ENCODE assay signal across 23 mouse cellular contexts in the genomic region with DNA sequence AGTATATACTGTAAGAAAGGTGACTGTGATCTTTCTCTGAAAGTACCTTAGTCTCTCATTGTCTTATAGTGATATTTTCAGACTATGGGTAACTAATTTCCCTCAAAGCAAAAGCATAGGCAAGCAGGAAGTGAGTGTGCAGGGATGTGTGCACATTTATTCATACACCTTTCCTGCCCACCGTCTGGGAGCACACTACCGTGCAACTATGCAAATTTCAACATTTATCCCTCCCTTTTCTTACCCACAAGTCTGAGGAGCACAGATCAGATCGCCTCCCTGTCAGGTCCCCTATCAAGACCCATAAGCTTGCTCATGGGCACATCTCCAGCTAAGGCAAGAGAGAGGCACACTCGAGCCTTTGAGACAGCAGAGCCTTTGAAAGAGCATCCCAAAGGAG. TPM values are rescaled to one million over a fixed set of nuclear protein-coding genes. Genes with fewer than 3 reads are reported as not detected.
DNase-seq lines count a peak whose midpoint lies in the region; ATAC-seq lines count a peak whose summit lies in the region.
"Had no signal": no experiment of that assay in that cellular context is flagged by ENCODE, and none has a peak within 500 bp of the region (broad histone marks: within the 10 kb centered on the region; RNA-seq: fewer than 3 reads in every experiment).

No protein-coding gene starts in this region.

- intact Hi-C loops in heart, postnatal 25 days (cut with DNase I): no loop called here

- peak; percentile 81 for DNase-seq in heart, adult 11 months
- no peak for DNase-seq in heart, postnatal 25 days (ENCODE audit: low spot score)
- peak; percentile 32 for DNase-seq in thymus, postnatal 14 days
- DNase-seq in thymus, adult 18-20 months: no peak
- DNase-seq in splenic B cell, adult 2 months (ENCODE audit: low read depth, low spot score): peak; percentile 80
- DNase-seq in ovary, adult 18-20 months (ENCODE audit: low spot score): no peak
- DNase-seq in testis, postnatal 14 days (ENCODE audit: low spot score): no peak
- DNase-seq: adrenal gland, postnatal 36 days; cerebellum, adult 11 months; cerebellum, adult 9-11 months; kidney, adult 8-10 months; kidney, postnatal 14 days; liver, postnatal 0 days; lung, postnatal 10 days; retina, postnatal 1 day; right cerebral cortex, postnatal 25 days had no signal

- H3K27me3 ChIP-seq in splenic B cell, adult 2 months (ENCODE audit: control insufficient read depth, insufficient read depth, low read length, poor library complexity, severe bottlenecking): no peaks in the 10 kb centered on the region
- H3K27me3 ChIP-seq: embryonic facial prominence, embryonic 15.5 days; hindbrain, embryonic 15.5 days; intestine, embryonic 15.5 days; limb, embryonic 12.5 days had no signal

- no peaks in the 10 kb centered on the region for H3K36me3 ChIP-seq in splenic B cell, adult 2 months (ENCODE audit: control insufficient read depth, insufficient read depth, low read length, poor library complexity, severe bottlenecking)
- H3K36me3 ChIP-seq: embryonic facial prominence, embryonic 15.5 days; hindbrain, embryonic 15.5 days; intestine, embryonic 15.5 days; limb, embryonic 12.5 days; midbrain, embryonic 12.5 days had no signal

- peak; percentile 25 for ATAC-seq in activated CD4-positive, CD25-positive, alpha-beta regulatory T cell, adult 4 months
- ATAC-seq: forebrain, embryonic 16.5 days; intestine, embryonic 15.5 days; liver, postnatal 0 days had no signal

RNA-seq across cellular contexts. Expression of gene Scml4, which starts 41.2 kb away (rescaled TPM):
- 1 to 10 TPM; 1.2 to 1.8 TPM for total RNA-seq in heart, postnatal 25 days (2021)
- polyA plus RNA-seq in activated CD4-positive, CD25-positive, alpha-beta regulatory T cell, adult 4 months (2017; shearing (Covaris generic)): 10 to 100 TPM; 26.9 to 40.4 TPM

Comparison
In these comparisons a context has a peak if more than half of its experiments do, and no peak if none do; other contexts are left out.
1. DNase-seq: peak in heart, adult 11 months (single experiment), thymus, postnatal 14 days (single experiment) and splenic B cell, adult 2 months (single experiment); none in heart, postnatal 25 days (single experiment), thymus, adult 18-20 months (0 of 2), ovary, adult 18-20 months (single experiment) and testis, postnatal 14 days (single experiment).